Mouse (Mus musculus): ENCODE measurements around the gene Ptprt.

Ptprt gene

DNA sequence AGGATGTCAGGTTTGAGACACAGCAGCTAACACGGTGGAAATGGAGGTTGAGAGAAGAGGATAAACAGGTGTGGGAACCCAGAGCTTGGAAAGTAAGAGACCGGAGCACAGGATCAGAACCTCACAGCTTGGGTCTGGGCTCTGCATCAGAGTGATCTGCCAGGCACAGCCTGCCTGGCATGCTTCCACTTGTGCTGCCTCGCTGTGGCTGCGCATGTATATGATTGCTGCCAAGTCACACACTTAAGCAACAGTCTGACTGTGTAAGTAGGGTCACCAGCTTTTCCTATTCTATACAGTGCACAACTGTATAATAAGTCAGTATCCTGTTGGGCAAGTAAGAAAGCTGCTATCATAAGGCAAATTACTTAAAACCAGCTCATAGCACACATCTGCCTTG, 249.9 kb downstream of the Ptprt start:
- no peaks in the 10 kb centered on the region for H3K36me3 ChIP-seq (ENCODE audit: control insufficient read depth, insufficient read depth, low read length, poor library complexity, severe bottlenecking)
- DNase-seq (ENCODE audit: low read depth, low spot score): no peak
- H3K27me3 ChIP-seq (ENCODE audit: control insufficient read depth, insufficient read depth, low read length, poor library complexity, severe bottlenecking): no peaks in the 10 kb centered on the region

DNA sequence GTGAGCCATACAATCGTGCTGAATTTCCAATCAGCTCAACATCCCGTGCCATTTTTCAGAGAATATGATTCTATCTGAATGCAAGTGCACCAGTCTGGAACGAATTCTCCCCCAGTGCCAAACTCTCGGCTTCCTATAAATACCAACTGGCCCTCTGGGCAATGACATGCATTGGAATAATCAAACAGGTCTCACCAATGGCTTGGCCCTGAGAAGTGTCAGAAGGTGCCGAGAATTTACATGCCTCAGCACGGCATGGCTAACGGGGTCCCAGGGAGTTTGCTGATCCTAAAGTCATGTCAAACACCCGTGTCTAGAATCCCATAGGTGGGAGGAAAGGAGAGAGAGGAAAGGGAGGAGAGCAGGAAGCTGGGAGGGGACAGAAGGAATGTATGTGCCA, 251.7 kb downstream of the Ptprt start:
- DNase-seq (ENCODE audit: low read depth, low spot score): no peak
- H3K27me3 ChIP-seq (ENCODE audit: control insufficient read depth, insufficient read depth, low read length, poor library complexity, severe bottlenecking): no peaks in the 10 kb centered on the region
- no peaks in the 10 kb centered on the region for H3K36me3 ChIP-seq (ENCODE audit: control insufficient read depth, insufficient read depth, low read length, poor library complexity, severe bottlenecking)

DNA sequence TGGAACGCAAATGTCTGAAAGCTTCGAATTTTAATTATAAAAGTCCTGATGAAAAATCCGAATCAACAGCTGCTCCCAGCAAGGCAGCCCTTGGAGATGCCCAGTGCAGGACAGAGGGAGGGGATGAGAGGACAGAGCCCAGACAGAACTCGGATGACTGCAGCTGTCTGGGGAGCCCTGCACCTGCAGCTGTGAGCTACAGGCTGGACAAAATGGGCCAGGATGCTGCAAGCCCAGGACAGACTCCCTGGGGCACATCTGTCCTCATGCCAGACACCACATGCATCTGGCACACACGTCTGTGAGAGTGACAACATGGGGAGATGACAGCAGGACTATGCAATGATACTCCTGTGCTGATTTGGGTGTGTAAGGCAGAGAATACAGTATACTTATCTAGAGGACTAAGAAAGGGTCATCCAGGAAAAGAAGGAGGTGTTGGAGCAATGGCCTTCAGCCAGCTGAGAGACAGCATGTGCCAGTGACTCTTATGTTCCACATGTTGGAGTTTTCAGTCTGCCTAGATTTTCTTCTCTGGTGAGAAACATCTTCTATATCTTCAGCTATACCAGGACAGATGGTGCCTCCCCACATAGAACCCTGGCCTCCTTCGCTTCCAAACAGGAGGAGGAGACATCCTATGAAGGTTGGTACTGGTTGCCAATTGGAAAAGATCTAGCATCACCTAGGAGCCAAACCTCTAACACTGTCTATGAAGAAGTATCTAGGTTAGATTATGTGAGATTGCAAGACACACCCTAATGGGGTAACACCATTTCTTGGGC, 259.4 kb downstream of the Ptprt start:
- H3K27me3 ChIP-seq (ENCODE audit: control insufficient read depth, insufficient read depth, low read length, poor library complexity, severe bottlenecking): no peaks in the 10 kb centered on the region
- no peak for DNase-seq (ENCODE audit: low read depth, low spot score)

GRCm38 (mm10) chr2:162394601-162395000, 266.3 kb downstream of the Ptprt start:
- Histone ChIP-seq H3K27me3 (ENCODE audit: control insufficient read depth, insufficient read depth, low read length, poor library complexity, severe bottlenecking) (no peaks in the 10 kb centered on the region), H3K36me3 (ENCODE audit: control insufficient read depth, insufficient read depth, low read length, poor library complexity, severe bottlenecking) (no peaks in the 10 kb centered on the region)
- no peak for DNase-seq (ENCODE audit: low read depth, low spot score)

More for the DNA sequence above, 259.4 kb downstream of the Ptprt start:
- H3K36me3 ChIP-seq (ENCODE audit: control insufficient read depth, insufficient read depth, low read length, poor library complexity, severe bottlenecking): no peaks in the 10 kb centered on the region

GRCm38 (mm10) chr2:162391834-162392233, 269.1 kb downstream of the Ptprt start:
- no peak for DNase-seq (ENCODE audit: low read depth, low spot score)
- H3K36me3 ChIP-seq (ENCODE audit: control insufficient read depth, insufficient read depth, low read length, poor library complexity, severe bottlenecking): no peaks in the 10 kb centered on the region
- H3K27me3 ChIP-seq (ENCODE audit: control insufficient read depth, insufficient read depth, low read length, poor library complexity, severe bottlenecking): no peaks in the 10 kb centered on the region

GRCm38 (mm10) chr2:162377309-162377708, 283.6 kb downstream of the Ptprt start:
- DNase-seq (ENCODE audit: low read depth, low spot score): no peak
- Histone ChIP-seq H3K36me3 (ENCODE audit: control insufficient read depth, insufficient read depth, low read length, poor library complexity, severe bottlenecking) (no peaks in the 10 kb centered on the region), H3K27me3 (ENCODE audit: control insufficient read depth, insufficient read depth, low read length, poor library complexity, severe bottlenecking) (no peaks in the 10 kb centered on the region)

- H3K36me3 ChIP-seq (ENCODE audit: control insufficient read depth, insufficient read depth, low read length, poor library complexity, severe bottlenecking): no peaks in the 10 kb centered on the region
- no peaks in the 10 kb centered on the region for H3K27me3 ChIP-seq (ENCODE audit: control insufficient read depth, insufficient read depth, low read length, poor library complexity, severe bottlenecking)
- DNase-seq (ENCODE audit: low read depth, low spot score): no peak
Observed at GRCm38 (mm10) chr2:162349047-162349446, 311.9 kb downstream of the Ptprt start.

DNA sequence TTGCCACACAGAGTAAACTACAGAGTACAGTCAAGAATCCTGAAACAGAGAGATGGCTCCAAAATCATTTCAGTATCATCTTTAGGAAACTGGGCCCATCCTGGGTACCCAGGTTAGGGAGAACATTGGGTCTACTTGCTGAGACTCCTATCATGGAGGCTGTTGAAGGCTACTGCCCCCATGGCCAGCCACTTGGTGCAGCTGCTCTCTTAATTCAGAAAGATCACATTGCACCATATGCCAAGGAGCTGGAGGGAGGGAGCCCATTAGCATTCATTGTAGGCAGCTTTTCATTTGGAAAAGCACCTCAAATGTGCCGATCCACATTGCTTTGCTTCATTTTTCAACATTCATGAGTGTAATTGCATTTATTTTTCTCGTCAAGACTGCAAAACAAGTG, 319.1 kb downstream of the Ptprt start:
- Histone ChIP-seq H3K27me3 (ENCODE audit: control insufficient read depth, insufficient read depth, low read length, poor library complexity, severe bottlenecking) (no peaks in the 10 kb centered on the region), H3K36me3 (ENCODE audit: control insufficient read depth, insufficient read depth, low read length, poor library complexity, severe bottlenecking) (no peaks in the 10 kb centered on the region)
- DNase-seq (ENCODE audit: low read depth, low spot score): no peak

GRCm38 (mm10) chr2:162340231-162340630, 320.7 kb downstream of the Ptprt start:
- H3K27me3 ChIP-seq (ENCODE audit: control insufficient read depth, insufficient read depth, low read length, poor library complexity, severe bottlenecking): no peaks in the 10 kb centered on the region

DNA sequence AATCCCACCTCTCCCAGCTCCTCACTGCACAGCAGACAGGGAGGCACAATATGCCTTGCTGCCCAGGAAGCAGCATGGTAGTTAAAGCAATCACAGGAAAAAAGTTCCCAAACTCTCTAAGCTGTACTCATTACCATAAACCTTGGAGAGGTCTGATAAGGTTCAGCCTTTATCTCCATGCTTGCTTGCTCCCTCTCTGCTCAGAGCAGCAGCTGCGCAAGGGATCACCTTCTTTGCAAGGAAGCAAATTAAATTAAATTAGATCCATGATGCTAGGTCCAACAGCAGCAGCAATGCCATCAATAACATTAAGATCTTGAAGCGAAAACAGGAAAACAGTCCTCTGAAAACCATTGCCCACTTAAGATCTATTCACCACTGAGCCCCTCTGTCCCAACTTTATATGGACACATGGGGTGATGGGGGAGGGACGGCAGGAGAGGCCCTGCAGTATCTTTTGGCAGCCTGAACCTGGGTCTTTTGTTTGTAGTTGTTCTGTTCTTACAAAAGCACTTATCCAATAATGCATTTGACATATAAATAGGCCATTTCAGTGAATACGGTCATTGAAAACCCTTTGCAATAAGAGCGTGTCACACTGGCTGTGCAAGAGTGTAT, 328.8 kb downstream of the Ptprt start:
- Histone ChIP-seq H3K36me3 (ENCODE audit: control insufficient read depth, insufficient read depth, low read length, poor library complexity, severe bottlenecking) (no peaks in the 10 kb centered on the region), H3K27me3 (ENCODE audit: control insufficient read depth, insufficient read depth, low read length, poor library complexity, severe bottlenecking) (no peaks in the 10 kb centered on the region)
- no peak for DNase-seq (ENCODE audit: low read depth, low spot score)

More at GRCm38 (mm10) chr2:162340231-162340630, 320.7 kb downstream of the Ptprt start:
- H3K36me3 ChIP-seq (ENCODE audit: control insufficient read depth, insufficient read depth, low read length, poor library complexity, severe bottlenecking): no peaks in the 10 kb centered on the region
- no peak for DNase-seq (ENCODE audit: low read depth, low spot score)

- Histone ChIP-seq H3K36me3 (ENCODE audit: control insufficient read depth, insufficient read depth, low read length, poor library complexity, severe bottlenecking) (no peaks in the 10 kb centered on the region), H3K27me3 (ENCODE audit: control insufficient read depth, insufficient read depth, low read length, poor library complexity, severe bottlenecking) (no peaks in the 10 kb centered on the region)
- DNase-seq (ENCODE audit: low read depth, low spot score): no peak
Observed at GRCm38 (mm10) chr2:162329430-162329829, 331.5 kb downstream of the Ptprt start.

- H3K36me3 ChIP-seq (ENCODE audit: control insufficient read depth, insufficient read depth, low read length, poor library complexity, severe bottlenecking): no peaks in the 10 kb centered on the region
- H3K27me3 ChIP-seq (ENCODE audit: control insufficient read depth, insufficient read depth, low read length, poor library complexity, severe bottlenecking): no peaks in the 10 kb centered on the region
- DNase-seq (ENCODE audit: low read depth, low spot score): no peak
Observed at GRCm38 (mm10) chr2:162322411-162322810, 338.5 kb downstream of the Ptprt start.

DNA sequence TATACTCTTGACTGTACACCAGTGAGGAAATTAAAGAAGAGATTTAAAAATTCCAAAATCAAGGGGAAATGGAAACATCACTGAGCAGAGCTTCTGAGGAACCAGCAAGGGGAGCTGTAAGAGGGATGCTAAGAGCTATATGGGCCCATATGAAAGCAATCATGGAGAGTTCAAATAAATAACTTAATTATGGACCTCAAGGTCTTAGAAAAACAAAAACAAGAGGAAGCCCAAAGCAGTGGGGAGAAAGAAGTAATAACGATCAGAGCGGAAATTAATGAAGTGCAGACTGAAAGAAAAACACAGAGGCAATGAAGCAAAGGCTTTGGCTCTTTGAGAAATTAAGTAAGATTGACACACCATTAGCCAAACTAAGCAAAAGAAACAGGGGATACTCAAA, 353.0 kb downstream of the Ptprt start:
- no peak for DNase-seq (ENCODE audit: low read depth, low spot score)
- Histone ChIP-seq H3K27me3 (ENCODE audit: control insufficient read depth, insufficient read depth, low read length, poor library complexity, severe bottlenecking) (no peaks in the 10 kb centered on the region), H3K36me3 (ENCODE audit: control insufficient read depth, insufficient read depth, low read length, poor library complexity, severe bottlenecking) (no peaks in the 10 kb centered on the region)

- no peaks in the 10 kb centered on the region for H3K27me3 ChIP-seq (ENCODE audit: control insufficient read depth, insufficient read depth, low read length, poor library complexity, severe bottlenecking)
- no peaks in the 10 kb centered on the region for H3K36me3 ChIP-seq (ENCODE audit: control insufficient read depth, insufficient read depth, low read length, poor library complexity, severe bottlenecking)
- DNase-seq (ENCODE audit: low read depth, low spot score): no peak
Observed at GRCm38 (mm10) chr2:162294070-162294469, 366.9 kb downstream of the Ptprt start.

GRCm38 (mm10) chr2:162282606-162283005, 378.3 kb downstream of the Ptprt start:
- no peak for DNase-seq (ENCODE audit: low read depth, low spot score)
- no peaks in the 10 kb centered on the region for H3K27me3 ChIP-seq (ENCODE audit: control insufficient read depth, insufficient read depth, low read length, poor library complexity, severe bottlenecking)
- H3K36me3 ChIP-seq (ENCODE audit: control insufficient read depth, insufficient read depth, low read length, poor library complexity, severe bottlenecking): no peaks in the 10 kb centered on the region
